Mouse (Mus musculus): ENCODE results near the gene Oxct1. TPM values are rescaled to one million over a fixed set of nuclear protein-coding genes. Genes with fewer than 3 reads are reported as not detected.

Gene Oxct1
- polyA plus RNA-seq, 1 experiment from 2014 or later, result 197 TPM

DNA sequence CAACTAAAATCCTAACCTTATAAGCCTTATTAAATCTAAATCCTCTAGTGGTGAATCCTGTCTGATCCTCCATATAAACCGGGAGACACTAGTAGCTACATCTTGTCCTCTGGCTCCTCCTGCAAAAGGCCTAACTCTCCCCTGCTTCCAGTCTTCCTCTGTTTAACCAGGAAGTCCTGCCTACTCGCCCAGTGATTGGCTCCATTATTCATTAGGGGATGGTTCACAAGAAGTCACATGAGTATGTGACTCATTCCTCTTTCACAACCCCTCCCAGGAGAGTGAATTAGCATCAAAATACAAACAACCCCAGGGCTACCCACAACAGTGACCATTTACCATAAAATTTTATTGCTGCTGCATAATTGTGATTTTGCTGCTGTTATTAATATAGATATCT lies 27.0 kb upstream of the Oxct1 start:
- H3K27me3 ChIP-seq, result no peaks in the 10 kb centered on the region
- 67% methylated on average over 2 of the region's 2 CpGs for WGBS
- H3K4me3 ChIP-seq (replicated peaks), result no peak overlapping the region
- no peak overlapping the region for H3K9ac ChIP-seq (replicated peaks)
- no peak overlapping the region for H3K27ac ChIP-seq
- H3K4me1 ChIP-seq (replicated peaks), result peaks cover 6% of the 10 kb centered on the region; the same call in 1 of the 2 replicates
- no peak overlapping the region for H3K4me2 ChIP-seq
- no peaks in the 10 kb centered on the region for H3K9me3 ChIP-seq
- no peak for ATAC-seq (ENCODE audit: insufficient number of reproducible peaks, insufficient read depth, low FRiP score, low TSS enrichment, low read depth)
- no peaks in the 10 kb centered on the region for H3K36me3 ChIP-seq

DNA sequence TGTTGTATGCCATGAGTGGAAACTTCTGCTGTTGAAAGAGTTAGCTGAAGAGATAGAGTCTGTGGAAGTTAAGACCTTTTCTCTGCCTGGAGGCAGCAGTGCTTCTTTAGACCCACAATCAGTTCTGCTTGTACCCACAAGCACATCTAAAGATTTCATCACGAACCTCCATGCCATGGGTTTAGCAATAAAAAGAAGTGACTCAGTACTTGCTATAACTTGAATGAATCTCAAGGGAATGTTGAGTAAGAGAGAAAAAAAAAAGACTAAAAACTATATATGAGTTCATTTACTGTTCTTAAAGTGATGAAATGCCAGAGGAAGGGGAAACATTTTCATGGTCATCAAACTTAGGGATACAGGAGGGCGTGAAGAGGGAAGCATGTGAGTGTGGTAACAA lies 25.6 kb upstream of the Oxct1 start:
- Histone ChIP-seq H3K4me2 (no peak overlapping the region), H3K36me3 (no peaks in the 10 kb centered on the region), H3K4me3 (replicated peaks) (no peak overlapping the region), H3K4me1 (replicated peaks) (no peaks in the 10 kb centered on the region), H3K9me3 (peaks cover 7% of the 10 kb centered on the region), H3K27me3 (no peaks in the 10 kb centered on the region), H3K27ac (no peak overlapping the region), H3K9ac (replicated peaks) (no peak overlapping the region)
- no peak for ATAC-seq (ENCODE audit: insufficient number of reproducible peaks, insufficient read depth, low FRiP score, low TSS enrichment, low read depth)
- WGBS, result 74% methylated on average over 2 of the region's 2 CpGs

GRCm38 (mm10) chr15:4013873-4014272 lies 12.3 kb upstream of the Oxct1 start:
- H3K27me3 ChIP-seq, result no peaks in the 10 kb centered on the region
- H3K4me2 ChIP-seq, result no peak overlapping the region
- WGBS, result 90% methylated on average over 2 of the region's 2 CpGs
- H3K9ac ChIP-seq (replicated peaks), result no peak overlapping the region
- no peaks in the 10 kb centered on the region for H3K36me3 ChIP-seq
- no peak for ATAC-seq (ENCODE audit: insufficient number of reproducible peaks, insufficient read depth, low FRiP score, low TSS enrichment, low read depth)
- no peaks in the 10 kb centered on the region for H3K4me1 ChIP-seq (replicated peaks)
- H3K9me3 ChIP-seq, result no peaks in the 10 kb centered on the region
- no peak overlapping the region for H3K4me3 ChIP-seq (replicated peaks)
- no peak overlapping the region for H3K27ac ChIP-seq

- peaks cover 1% of the 10 kb centered on the region; the same call in 1 of the 2 replicates for H3K4me1 ChIP-seq (replicated peaks)
- 78% methylated on average over 4 of the region's 4 CpGs for WGBS
- H3K9me3 ChIP-seq, result no peaks in the 10 kb centered on the region
- no peaks in the 10 kb centered on the region for H3K27me3 ChIP-seq
- H3K27ac ChIP-seq, result no peak overlapping the region
- no peak overlapping the region for H3K9ac ChIP-seq (replicated peaks)
- no peak overlapping the region for H3K4me3 ChIP-seq (replicated peaks)
- no peak for ATAC-seq (ENCODE audit: insufficient number of reproducible peaks, insufficient read depth, low FRiP score, low TSS enrichment, low read depth)
- H3K4me2 ChIP-seq, result no peak overlapping the region
- H3K36me3 ChIP-seq, result no peaks in the 10 kb centered on the region
These were observed 5.5 kb upstream of the Oxct1 start for GRCm38 (mm10) chr15:4020711-4021110.

DNA sequence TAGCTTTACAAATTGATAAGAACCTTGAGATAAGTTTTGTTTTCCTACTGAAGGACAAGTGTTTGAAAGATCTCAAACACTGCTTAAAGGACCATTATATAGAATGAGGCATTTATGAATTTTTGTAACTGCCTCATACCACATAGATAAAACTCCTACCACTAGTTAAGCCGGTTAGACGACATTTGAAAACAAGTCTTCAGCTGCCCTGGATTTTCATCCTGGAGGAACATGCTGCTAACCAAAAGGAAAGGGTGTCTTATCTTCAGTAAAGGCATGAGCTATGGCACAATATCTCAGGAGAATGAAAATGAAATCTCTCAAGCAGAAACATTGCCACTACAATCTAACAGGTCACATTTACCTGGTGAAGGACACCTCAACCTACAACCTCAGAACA lies 2.4 kb upstream of the Oxct1 start:
- no peaks in the 10 kb centered on the region for H3K27me3 ChIP-seq
- no peaks in the 10 kb centered on the region for H3K36me3 ChIP-seq
- H3K9me3 ChIP-seq, result no peaks in the 10 kb centered on the region
- no peak overlapping the region for H3K4me3 ChIP-seq (replicated peaks)
- no peak overlapping the region for H3K4me2 ChIP-seq
- WGBS, result 87% methylated on average over 2 of the region's 2 CpGs
- peaks cover 9% of the 10 kb centered on the region for H3K4me1 ChIP-seq (replicated peaks)
- ATAC-seq (ENCODE audit: insufficient number of reproducible peaks, insufficient read depth, low FRiP score, low TSS enrichment, low read depth), result no peak
- no peak overlapping the region for H3K27ac ChIP-seq
- no peak overlapping the region for H3K9ac ChIP-seq (replicated peaks)

GRCm38 (mm10) chr15:4024726-4025507 lies 1.3 kb upstream of the Oxct1 start:
- Histone ChIP-seq H3K9ac (replicated peaks) (no peak overlapping the region), H3K9me3 (no peaks in the 10 kb centered on the region), H3K36me3 (no peaks in the 10 kb centered on the region), H3K4me3 (replicated peaks) (no peak overlapping the region), H3K27ac (no peak overlapping the region), H3K4me2 (peak overlapping the region; percentile 63; the same call in 1 of the 2 replicates), H3K27me3 (no peaks in the 10 kb centered on the region), H3K4me1 (replicated peaks) (peaks cover 9% of the 10 kb centered on the region)
- 84% methylated on average over 13 of the region's 13 CpGs for WGBS
- no peak for ATAC-seq (ENCODE audit: insufficient number of reproducible peaks, insufficient read depth, low FRiP score, low TSS enrichment, low read depth)

GRCm38 (mm10) chr15:4025508-4025904 lies 677 bp upstream of the Oxct1 start:
- peak overlapping the region; percentile 98; the same call in 1 of the 2 replicates for H3K27ac ChIP-seq
- H3K36me3 ChIP-seq, result no peaks in the 10 kb centered on the region
- 74% methylated on average over 11 of the region's 11 CpGs for WGBS

GRCm38 (mm10) chr15:4026831-4027584 lies 825 bp downstream of the Oxct1 start:
- Histone ChIP-seq H3K9me3 (no peaks in the 10 kb centered on the region), H3K9ac (replicated peaks) (peak overlapping the region; percentile 84), H3K36me3 (no peaks in the 10 kb centered on the region), H3K4me1 (replicated peaks) (peaks cover 9% of the 10 kb centered on the region), H3K27ac (peak overlapping the region; percentile 98), H3K4me2 (peak overlapping the region; percentile 63), H3K27me3 (no peaks in the 10 kb centered on the region), H3K4me3 (replicated peaks) (peak overlapping the region; percentile 74)
- peak; percentile 85 for ATAC-seq (ENCODE audit: insufficient number of reproducible peaks, insufficient read depth, low FRiP score, low TSS enrichment, low read depth)
- under 1% methylated on average over 62 of the region's 65 CpGs for whole genome bisulfite sequencing

More at GRCm38 (mm10) chr15:4025508-4025904, 677 bp upstream of the Oxct1 start:
- no peak for ATAC-seq (ENCODE audit: insufficient number of reproducible peaks, insufficient read depth, low FRiP score, low TSS enrichment, low read depth)
- Histone ChIP-seq H3K9me3 (no peaks in the 10 kb centered on the region), H3K27me3 (no peaks in the 10 kb centered on the region), H3K4me1 (replicated peaks) (peaks cover 9% of the 10 kb centered on the region), H3K4me3 (replicated peaks) (peak overlapping the region; percentile 74), H3K4me2 (peak overlapping the region; percentile 63), H3K9ac (replicated peaks) (no peak overlapping the region)

DNA sequence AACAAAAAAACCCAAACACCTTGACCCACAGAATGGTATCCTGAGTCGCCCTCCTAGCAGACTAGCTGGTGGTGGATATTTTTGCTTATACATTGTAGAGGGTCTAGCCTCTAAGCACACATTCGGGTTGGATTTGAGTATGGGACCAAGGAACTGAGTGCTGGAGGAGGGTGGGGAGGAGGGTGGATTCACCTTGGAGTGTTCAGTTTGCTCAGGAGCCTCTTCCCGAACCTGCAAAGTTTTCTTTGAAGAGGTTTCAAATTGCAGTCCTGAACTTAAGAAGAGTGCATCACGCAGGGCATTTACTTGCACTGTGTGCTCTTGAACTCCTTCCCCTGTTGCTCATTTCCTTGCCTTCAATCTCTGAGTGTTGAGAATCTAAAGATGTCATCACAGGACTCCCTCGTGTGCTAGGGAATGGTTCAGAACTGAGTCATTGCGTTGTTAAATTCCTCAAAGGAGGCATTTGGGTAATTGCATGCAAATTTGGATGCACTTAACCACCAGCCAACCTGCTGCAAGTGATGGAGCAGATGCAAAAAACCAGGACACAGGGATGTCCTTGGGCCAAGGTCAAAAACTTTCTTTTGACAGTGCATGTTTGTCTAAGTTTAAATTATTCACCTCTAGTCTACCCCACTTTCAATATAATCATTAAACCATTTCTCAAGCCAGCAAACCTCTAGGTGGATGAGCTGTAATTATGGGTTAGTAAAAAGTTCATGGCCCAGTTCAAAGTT lies 1.7 kb downstream of the Oxct1 start:
- peak overlapping the region; percentile 63 for H3K4me2 ChIP-seq
- H3K27ac ChIP-seq, result peak overlapping the region; percentile 98
- no peaks in the 10 kb centered on the region for H3K36me3 ChIP-seq
- H3K27me3 ChIP-seq, result no peaks in the 10 kb centered on the region
- H3K4me3 ChIP-seq (replicated peaks), result peak overlapping the region; percentile 74
- 3% methylated on average over 6 of the region's 6 CpGs for WGBS
- H3K9me3 ChIP-seq, result no peaks in the 10 kb centered on the region
- ATAC-seq (ENCODE audit: insufficient number of reproducible peaks, insufficient read depth, low FRiP score, low TSS enrichment, low read depth), result peak; percentile 19; the same call in 1 of the 2 replicates
- H3K4me1 ChIP-seq (replicated peaks), result peaks cover 9% of the 10 kb centered on the region
- H3K9ac ChIP-seq (replicated peaks), result peak overlapping the region; percentile 84; the same call in 1 of the 2 replicates

DNA sequence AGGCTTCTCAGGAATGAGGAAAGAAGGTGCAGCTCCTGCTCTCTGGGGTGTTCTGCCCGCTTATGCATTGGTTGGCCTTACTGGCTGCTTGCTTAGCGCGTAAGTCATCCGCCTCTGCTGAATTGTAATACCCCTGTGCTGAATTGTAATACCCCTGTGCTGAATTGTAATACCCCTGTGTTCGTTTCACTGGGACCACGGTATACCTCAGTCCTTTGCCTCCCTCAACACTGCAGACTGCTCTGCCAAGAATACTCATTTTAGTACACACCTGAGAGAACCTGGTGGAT lies 2.2 kb downstream of the Oxct1 start:
- no peak for ATAC-seq (ENCODE audit: insufficient number of reproducible peaks, insufficient read depth, low FRiP score, low TSS enrichment, low read depth)
- H3K4me1 ChIP-seq (replicated peaks), result peaks cover 9% of the 10 kb centered on the region
- no peaks in the 10 kb centered on the region for H3K27me3 ChIP-seq
- H3K9ac ChIP-seq (replicated peaks), result no peak overlapping the region
- peak overlapping the region; percentile 63; the same call in 1 of the 2 replicates for H3K4me2 ChIP-seq
- no peaks in the 10 kb centered on the region for H3K9me3 ChIP-seq
- no peaks in the 10 kb centered on the region for H3K36me3 ChIP-seq
- 82% methylated on average over 6 of the region's 6 CpGs for WGBS
- no peak overlapping the region for H3K4me3 ChIP-seq (replicated peaks)
- no peak overlapping the region for H3K27ac ChIP-seq

GRCm38 (mm10) chr15:4028960-4029359 lies 2.8 kb downstream of the Oxct1 start:
- ATAC-seq (ENCODE audit: insufficient number of reproducible peaks, insufficient read depth, low FRiP score, low TSS enrichment, low read depth), result no peak
- H3K9me3 ChIP-seq, result no peaks in the 10 kb centered on the region
- H3K4me2 ChIP-seq, result no peak overlapping the region
- no peak overlapping the region for H3K27ac ChIP-seq
- no peaks in the 10 kb centered on the region for H3K27me3 ChIP-seq
- H3K4me3 ChIP-seq (replicated peaks), result no peak overlapping the region
- H3K36me3 ChIP-seq, result no peaks in the 10 kb centered on the region
- peaks cover 9% of the 10 kb centered on the region for H3K4me1 ChIP-seq (replicated peaks)
- H3K9ac ChIP-seq (replicated peaks), result no peak overlapping the region
